Mouse (Mus musculus): ENCODE results near the gene Dgke.

DNA sequence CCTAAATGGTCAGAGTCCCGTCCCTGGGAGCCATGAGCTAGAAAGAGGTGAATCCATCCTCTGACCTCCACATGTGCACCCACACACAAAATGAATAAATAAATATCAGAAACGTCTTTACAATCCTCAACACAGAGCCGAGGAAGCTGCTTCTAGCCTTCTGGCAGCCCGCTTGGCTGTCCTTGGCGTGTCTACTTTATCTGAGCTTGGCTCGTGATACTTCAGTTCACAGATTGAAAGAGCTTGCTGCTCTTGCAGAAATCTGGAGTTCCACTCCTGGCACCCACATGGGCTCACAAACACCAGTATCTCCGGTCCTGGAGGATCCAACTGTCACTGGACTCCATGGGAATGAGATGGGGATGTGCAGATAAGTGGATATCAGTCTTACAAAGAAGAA, 45.0 kb downstream of the Dgke start:
- TF ChIP-seq POLR2A (IDR thresholded peaks at IDR 0.05; ENCODE audit: borderline replicate concordance, control insufficient read depth, low read depth, low read length) (no peak), CTCF (IDR thresholded peaks at IDR 0.05; ENCODE audit: control insufficient read depth, insufficient read depth, low read length) (no peak)
